Mouse (Mus musculus): ENCODE measurements at regions not wholly inside any gene's neighbourhood (a gene's known extent, or its start where the extent isn't known, plus 50 kb on each side); places are given as distances from the start of the nearest gene placed in this dataset.

- TF ChIP-seq RCOR1 (IDR thresholded peaks at IDR 0.05; ENCODE audit: low read depth, low read length), result no peak
- TF ChIP-seq CTCF (IDR thresholded peaks at IDR 0.05 in 2 of 3, conservative IDR thresholded peaks at IDR 0.05 in 1 of 3; ENCODE audit: control insufficient read depth in 1 of 3, insufficient read depth in 1 of 3, low read depth in 2 of 3, low read length in 3 of 3, poor library complexity in 1 of 3, severe bottlenecking in 1 of 3), result no peak
- no peak for TF ChIP-seq ZC3H11A (IDR thresholded peaks at IDR 0.05; ENCODE audit: low read depth, low read length)
- TF ChIP-seq CHD2 (IDR thresholded peaks at IDR 0.05; ENCODE audit: low read length), result no peak
- no peak for TF ChIP-seq POLR2A (IDR thresholded peaks at IDR 0.05; ENCODE audit: control insufficient read depth in 1 of 2, insufficient read depth in 1 of 2, low read depth in 1 of 2, low read length in 2 of 2, poor library complexity in 1 of 2)
These were observed 92.4 kb upstream of the Palmd start for GRCm38 (mm10) chr3:117061182-117061581.

All from MEL (cell line).